In genomic region chr8:48098081-48098639, GRCm38 (mm10) we compare ENCODE assay signal across 8 mouse cellular contexts. TPM values are rescaled to one million over a fixed set of nuclear protein-coding genes. Genes with fewer than 3 reads are reported as not detected.
A peak's percentile ranks its signal among the peaks of the same experiment; 100 is the strongest.
DNase-seq lines count a peak whose midpoint lies in the region; ATAC-seq lines count a peak whose summit lies in the region.

No protein-coding gene starts in this region.

- H3K4me1 ChIP-seq in heart, embryonic 14.5 days (ENCODE audit: control insufficient read depth in 2 of 2, insufficient read depth in 2 of 2, low read length in 2 of 2), result 0 out of 4 replicates have a peak, but pooled peaks cover 0 to 2% of the 10 kb centered on the region in 2 experiments
- peaks cover 16% of the 10 kb centered on the region for H3K4me1 ChIP-seq in forebrain, embryonic 12.5 days
- H3K4me1 ChIP-seq in midbrain, embryonic 11.5 days (ENCODE audit: control insufficient read depth, insufficient read depth, low read length), result peaks cover 10% of the 10 kb centered on the region

- intact Hi-C loops in heart, postnatal 14 days (cut with DNase I), result loop anchor here (5.0 to 10.0 kb wide), 2 partner anchors 119 to 437 kb away; no protein-coding TSS in a partner anchor

- no peaks in the 10 kb centered on the region for H3K27me3 ChIP-seq in heart, embryonic 14.5 days (ENCODE audit: control insufficient read depth, insufficient read depth, low read length)
- H3K27me3 ChIP-seq in forebrain, embryonic 12.5 days, result peaks cover 8% of the 10 kb centered on the region; the same call in 1 of the 2 replicates
- no peaks in the 10 kb centered on the region for H3K27me3 ChIP-seq in midbrain, embryonic 11.5 days (ENCODE audit: control insufficient read depth, insufficient read depth, low read length)

- no peak overlapping the region for H3K9ac ChIP-seq in heart, embryonic 14.5 days (ENCODE audit: low read length)
- no peak overlapping the region for H3K9ac ChIP-seq in forebrain, embryonic 12.5 days
- H3K9ac ChIP-seq in midbrain, embryonic 11.5 days (ENCODE audit: low read length), result peak overlapping the region; percentile 32

- ATAC-seq in heart, embryonic 14.5 days (ENCODE audit: insufficient number of reproducible peaks, insufficient read depth, low FRiP score, low read depth), result no peak
- ATAC-seq in forebrain, embryonic 12.5 days (ENCODE audit: low FRiP score), result no peak; the same call in 1 of the 2 replicates
- ATAC-seq in midbrain, embryonic 11.5 days (ENCODE audit: low FRiP score), result peak; percentile 50; the same call in 1 of the 2 replicates
- no peak for ATAC-seq in monocyte, adult 5-6 weeks (replicated peaks; ENCODE audit: insufficient number of reproducible peaks, low FRiP score, low TSS enrichment, poor library complexity, severe bottlenecking)

- no peak overlapping the region for H3K27ac ChIP-seq in heart, embryonic 14.5 days (replicated peaks in 1 of 2; ENCODE audit: control insufficient read depth in 1 of 2, insufficient read depth in 1 of 2, low read depth in 2 of 2, low read length in 2 of 2)
- H3K27ac ChIP-seq in forebrain, embryonic 12.5 days, result no peak overlapping the region
- H3K27ac ChIP-seq in midbrain, embryonic 11.5 days (ENCODE audit: low read depth, low read length), result no peak overlapping the region

- WGBS in heart, embryonic 14.5 days, result 73% methylated on average over 13 of the region's 13 CpGs
- WGBS in forebrain, embryonic 12.5 days, result 66% methylated on average over 13 of the region's 13 CpGs
- 59% methylated on average over 13 of the region's 13 CpGs for WGBS in midbrain, embryonic 11.5 days

- H3K36me3 ChIP-seq in heart, embryonic 14.5 days (ENCODE audit: control insufficient read depth, insufficient read depth, low read length), result no peaks in the 10 kb centered on the region
- no peaks in the 10 kb centered on the region for H3K36me3 ChIP-seq in forebrain, embryonic 12.5 days (replicated peaks)
- H3K36me3 ChIP-seq in midbrain, embryonic 11.5 days (ENCODE audit: control insufficient read depth, insufficient read depth, low read length), result no peaks in the 10 kb centered on the region

- no peaks in the 10 kb centered on the region for H3K9me3 ChIP-seq in heart, embryonic 14.5 days (ENCODE audit: control insufficient read depth, low read length)
- H3K9me3 ChIP-seq in forebrain, embryonic 12.5 days, result no peaks in the 10 kb centered on the region
- H3K9me3 ChIP-seq in midbrain, embryonic 11.5 days (ENCODE audit: control insufficient read depth, low read length), result no peaks in the 10 kb centered on the region

- no peak for DNase-seq in heart, postnatal 14 days
- DNase-seq in adrenal gland, postnatal 10 days, result peak; percentile 32
- peak; percentile 89 for DNase-seq in midbrain, embryonic 11.5 days (ENCODE audit: low spot score, missing footprints)
- no peak for DNase-seq in urinary bladder, postnatal 10 days (ENCODE audit: low spot score)
- no peak for DNase-seq in right cerebral cortex, adult 18-20 months

- no peak overlapping the region for H3K4me3 ChIP-seq in heart, embryonic 14.5 days (ENCODE audit: control insufficient read depth in 1 of 2, insufficient read depth in 1 of 2, low read depth in 1 of 2, low read length in 2 of 2)
- no peak overlapping the region for H3K4me3 ChIP-seq in forebrain, embryonic 12.5 days (replicated peaks)
- H3K4me3 ChIP-seq in midbrain, embryonic 11.5 days (ENCODE audit: low read depth, low read length), result no peak overlapping the region

- peak overlapping the region; percentile 54 for H3K4me2 ChIP-seq in heart, embryonic 14.5 days (ENCODE audit: low read length)
- peak overlapping the region; percentile 50; the same call in 1 of the 2 replicates for H3K4me2 ChIP-seq in forebrain, embryonic 12.5 days
- peak overlapping the region; percentile 47; the same call in 1 of the 2 replicates for H3K4me2 ChIP-seq in midbrain, embryonic 11.5 days

RNA-seq across cellular contexts. Expression of gene Dctd, which starts 0.7 kb away (rescaled TPM):
- polyA plus RNA-seq in heart, embryonic 14.5 days (2014; fragmentation: Nextera tagmentation; extraction: Ambion mirVana), result 33.4 and 34.1 TPM in 2 replicates
- 1 to 10 TPM; 1.1 to 2.1 TPM for total RNA-seq in heart, postnatal 14 days (2021)
- 10 to 100 TPM in 1 of 2 experiments, 1 to 10 TPM in 1; 7.3 to 12.3 TPM for total RNA-seq in adrenal gland, postnatal 10 days (2021)
- 19.7 and 21.2 TPM in 2 replicates for polyA plus RNA-seq in forebrain, embryonic 12.5 days (2016; fragmentation: Nextera tagmentation; extraction: Ambion mirVana)
- polyA plus RNA-seq in midbrain, embryonic 11.5 days (2014; fragmentation: Nextera tagmentation; extraction: Ambion mirVana), result 21.2 and 26.5 TPM in 2 replicates
- 0.48 to 1.6 TPM (median 1.5 TPM) in 3 replicates for total RNA-seq in monocyte, adult 5-6 weeks (2017)

Comparison
In these comparisons a context has a peak if more than half of its experiments do, and no peak if none do; other contexts are left out.
1. DNase-seq: peak in adrenal gland, postnatal 10 days (single experiment) and midbrain, embryonic 11.5 days (single experiment); none in heart, postnatal 14 days (0 of 2), urinary bladder, postnatal 10 days (single experiment) and right cerebral cortex, adult 18-20 months (single experiment).
2. Peak in every context shown above with its lines, with median percentiles within 50 percentile points of each other: H3K4me2 ChIP-seq.